Mouse (Mus musculus): Measurements from ENCODE around the gene Rplp2. TPM values are rescaled to one million over a fixed set of nuclear protein-coding genes. Genes with fewer than 3 reads are reported as not detected.

Gene Rplp2
- polyA plus RNA-seq, 1 experiment from 2014 or later, result 1,535 TPM

DNA sequence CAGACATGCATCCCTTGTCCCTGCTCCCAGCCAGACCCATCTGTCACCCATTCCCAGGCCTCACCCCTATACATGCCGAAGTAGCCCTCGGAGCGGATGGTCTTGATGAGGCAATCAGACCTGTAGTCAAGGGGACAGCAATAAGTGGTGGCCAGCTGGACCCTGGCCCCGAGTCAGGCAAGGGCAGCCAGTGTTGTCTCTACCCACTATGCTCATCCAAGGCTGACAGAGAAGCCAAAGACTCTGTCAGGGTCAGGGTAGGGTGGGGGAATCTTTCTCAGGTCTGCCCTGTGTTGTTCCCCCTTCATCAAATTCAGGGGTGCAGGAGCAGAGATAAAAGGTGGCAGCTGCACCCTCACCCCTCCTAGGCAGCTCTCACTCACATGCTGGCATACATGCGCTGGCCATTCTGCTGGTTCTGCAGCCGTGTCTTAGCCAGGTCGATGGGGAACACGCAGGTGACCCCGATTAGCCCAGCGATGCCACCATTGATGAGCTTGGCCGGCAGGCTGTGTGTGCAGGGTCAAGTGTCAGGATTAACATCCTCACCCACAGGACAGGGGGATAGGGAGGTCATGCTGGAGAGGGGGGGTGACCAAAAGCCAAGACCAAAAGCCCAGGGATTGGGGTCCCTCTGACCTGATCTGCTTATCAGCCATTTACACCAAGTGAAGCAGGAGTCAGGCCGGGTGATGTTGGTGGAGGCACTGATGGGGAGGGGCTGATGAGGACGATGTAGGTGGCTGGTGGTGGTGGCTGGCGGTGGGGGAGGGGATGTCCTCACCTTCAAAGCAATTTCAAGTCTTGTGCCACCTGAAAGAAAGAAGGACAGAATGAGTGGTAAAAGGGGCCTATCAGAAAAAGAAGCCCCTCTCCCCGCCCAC lies 13.4 kb upstream of the Rplp2 start:
- 67% methylated on average over 15 of the region's 15 CpGs for WGBS
- peak overlapping the region; percentile 57 for H3K4me2 ChIP-seq (replicated peaks; ENCODE audit: low read depth, low read length)
- H3K27me3 ChIP-seq (ENCODE audit: control insufficient read depth, insufficient read depth, low read length), result no peaks in the 10 kb centered on the region
- H3K9ac ChIP-seq (replicated peaks; ENCODE audit: low read depth, low read length), result no peak overlapping the region
- H3K4me3 ChIP-seq (ENCODE audit: low read depth, low read length), result peak overlapping the region; percentile 33
- peaks cover 34% of the 10 kb centered on the region for H3K4me1 ChIP-seq (ENCODE audit: control insufficient read depth, insufficient read depth, low read length)
- no peaks in the 10 kb centered on the region for H3K9me3 ChIP-seq (ENCODE audit: control insufficient read depth, low read depth, low read length)
- H3K36me3 ChIP-seq (ENCODE audit: control insufficient read depth, insufficient read depth, low read length), result peaks cover 33% of the 10 kb centered on the region
- ATAC-seq (ENCODE audit: insufficient number of reproducible peaks, insufficient read depth, low FRiP score, low read depth), result no peak
- H3K27ac ChIP-seq (ENCODE audit: low read length), result no peak overlapping the region

DNA sequence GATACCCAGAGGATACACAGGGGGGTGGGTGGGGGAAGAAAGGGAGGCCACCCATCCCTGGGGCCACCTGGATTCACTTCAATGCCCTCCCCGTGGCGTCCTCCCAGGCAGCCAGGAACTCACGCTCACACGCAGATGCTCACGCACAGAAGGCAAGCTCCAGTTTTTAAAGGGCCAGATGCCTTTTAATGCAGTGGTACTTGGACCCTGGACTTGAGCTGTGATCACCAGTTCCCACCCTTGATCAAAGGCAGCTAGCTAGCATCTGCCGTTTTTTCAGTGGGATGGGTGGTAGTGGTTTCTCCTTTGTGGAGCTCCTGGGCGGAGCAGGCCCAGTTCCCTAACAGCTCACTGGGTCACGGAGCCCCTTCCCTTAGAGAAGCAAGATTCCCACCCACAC lies 12.7 kb upstream of the Rplp2 start:
- H3K36me3 ChIP-seq (ENCODE audit: control insufficient read depth, insufficient read depth, low read length), result peaks cover 33% of the 10 kb centered on the region
- no peak overlapping the region for H3K9ac ChIP-seq (replicated peaks; ENCODE audit: low read depth, low read length)
- 16% methylated on average over 8 of the region's 8 CpGs for WGBS
- no peak for ATAC-seq (ENCODE audit: insufficient number of reproducible peaks, insufficient read depth, low FRiP score, low read depth)
- H3K27me3 ChIP-seq (ENCODE audit: control insufficient read depth, insufficient read depth, low read length), result no peaks in the 10 kb centered on the region
- H3K4me2 ChIP-seq (replicated peaks; ENCODE audit: low read depth, low read length), result peak overlapping the region; percentile 57
- peak overlapping the region; percentile 33 for H3K4me3 ChIP-seq (ENCODE audit: low read depth, low read length)
- peak overlapping the region; percentile 21; the same call in 1 of the 2 replicates for H3K27ac ChIP-seq (ENCODE audit: low read length)
- peaks cover 34% of the 10 kb centered on the region for H3K4me1 ChIP-seq (ENCODE audit: control insufficient read depth, insufficient read depth, low read length)
- H3K9me3 ChIP-seq (ENCODE audit: control insufficient read depth, low read depth, low read length), result no peaks in the 10 kb centered on the region

- H3K36me3 ChIP-seq (ENCODE audit: control insufficient read depth, insufficient read depth, low read length), result peaks cover 36% of the 10 kb centered on the region
- no peaks in the 10 kb centered on the region for H3K9me3 ChIP-seq (ENCODE audit: control insufficient read depth, low read depth, low read length)
- H3K27ac ChIP-seq (ENCODE audit: low read length), result peak overlapping the region; percentile 21; the same call in 1 of the 2 replicates
- H3K4me1 ChIP-seq (ENCODE audit: control insufficient read depth, insufficient read depth, low read length), result peaks cover 26% of the 10 kb centered on the region
- peak; percentile 30; the same call in 1 of the 2 replicates for ATAC-seq (ENCODE audit: insufficient number of reproducible peaks, insufficient read depth, low FRiP score, low read depth)
- no peaks in the 10 kb centered on the region for H3K27me3 ChIP-seq (ENCODE audit: control insufficient read depth, insufficient read depth, low read length)
- H3K4me3 ChIP-seq (ENCODE audit: low read depth, low read length), result peak overlapping the region; percentile 33
- WGBS, result 4% methylated on average over 17 of the region's 17 CpGs
- peak overlapping the region; percentile 57 for H3K4me2 ChIP-seq (replicated peaks; ENCODE audit: low read depth, low read length)
- no peak overlapping the region; the same call in 1 of the 2 replicates for H3K9ac ChIP-seq (replicated peaks; ENCODE audit: low read depth, low read length)
These were observed 11.9 kb upstream of the Rplp2 start for GRCm38 (mm10) chr7:141435129-141435855.

DNA sequence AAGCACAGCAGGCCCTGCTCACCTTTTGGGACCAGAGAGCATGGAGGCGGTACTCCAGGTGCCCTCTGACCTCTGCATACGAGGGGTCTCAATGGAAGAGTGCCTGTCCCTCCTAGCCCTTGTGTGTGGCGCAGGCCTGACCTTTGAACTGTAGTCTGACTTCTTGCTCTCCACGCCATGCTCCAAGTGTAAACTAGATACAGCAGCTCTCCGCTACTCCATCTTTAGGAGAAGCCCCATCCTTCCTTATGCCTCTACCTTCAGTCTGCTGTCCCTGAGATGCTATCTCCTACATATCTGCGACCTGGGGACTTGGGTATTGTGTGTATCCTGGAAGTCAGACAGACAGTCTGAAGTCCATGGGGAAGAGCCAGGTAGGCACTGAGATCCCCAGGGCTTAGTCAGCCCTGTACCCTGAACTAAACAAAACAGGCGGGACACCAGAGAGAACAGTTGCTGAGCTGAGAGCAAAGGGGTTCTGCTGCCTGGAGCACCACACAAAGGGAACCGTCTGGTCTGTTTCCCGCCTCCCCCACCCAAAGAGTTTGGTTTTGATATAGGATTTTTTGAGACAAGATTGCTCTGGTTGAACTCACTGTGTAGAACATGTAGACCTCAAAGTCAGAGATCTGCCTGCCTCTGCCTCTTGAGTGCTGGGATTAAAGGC lies 11.2 kb upstream of the Rplp2 start:
- ATAC-seq (ENCODE audit: insufficient number of reproducible peaks, insufficient read depth, low FRiP score, low read depth), result no peak
- Histone ChIP-seq H3K27me3 (ENCODE audit: control insufficient read depth, insufficient read depth, low read length) (no peaks in the 10 kb centered on the region), H3K9ac (replicated peaks; ENCODE audit: low read depth, low read length) (no peak overlapping the region), H3K4me1 (ENCODE audit: control insufficient read depth, insufficient read depth, low read length) (peaks cover 24% of the 10 kb centered on the region), H3K4me3 (ENCODE audit: low read depth, low read length) (no peak overlapping the region), H3K4me2 (replicated peaks; ENCODE audit: low read depth, low read length) (no peak overlapping the region; the same call in 1 of the 2 replicates), H3K27ac (ENCODE audit: low read length) (no peak overlapping the region), H3K9me3 (ENCODE audit: control insufficient read depth, low read depth, low read length) (no peaks in the 10 kb centered on the region), H3K36me3 (ENCODE audit: control insufficient read depth, insufficient read depth, low read length) (peaks cover 30% of the 10 kb centered on the region)
- 80% methylated on average over 9 of the region's 9 CpGs for WGBS

GRCm38 (mm10) chr7:141436523-141436892 lies 10.7 kb upstream of the Rplp2 start:
- peaks cover 30% of the 10 kb centered on the region for H3K36me3 ChIP-seq (ENCODE audit: control insufficient read depth, insufficient read depth, low read length)
- WGBS, result 65% methylated on average over 2 of the region's 2 CpGs
- H3K4me1 ChIP-seq (ENCODE audit: control insufficient read depth, insufficient read depth, low read length), result peaks cover 24% of the 10 kb centered on the region
- no peak overlapping the region for H3K27ac ChIP-seq (ENCODE audit: low read length)
- ATAC-seq (ENCODE audit: insufficient number of reproducible peaks, insufficient read depth, low FRiP score, low read depth), result no peak
- no peak overlapping the region; the same call in 1 of the 2 replicates for H3K9ac ChIP-seq (replicated peaks; ENCODE audit: low read depth, low read length)
- H3K4me3 ChIP-seq (ENCODE audit: low read depth, low read length), result peak overlapping the region; percentile 68
- peak overlapping the region; percentile 90 for H3K4me2 ChIP-seq (replicated peaks; ENCODE audit: low read depth, low read length)
- no peaks in the 10 kb centered on the region for H3K27me3 ChIP-seq (ENCODE audit: control insufficient read depth, insufficient read depth, low read length)
- H3K9me3 ChIP-seq (ENCODE audit: control insufficient read depth, low read depth, low read length), result no peaks in the 10 kb centered on the region

DNA sequence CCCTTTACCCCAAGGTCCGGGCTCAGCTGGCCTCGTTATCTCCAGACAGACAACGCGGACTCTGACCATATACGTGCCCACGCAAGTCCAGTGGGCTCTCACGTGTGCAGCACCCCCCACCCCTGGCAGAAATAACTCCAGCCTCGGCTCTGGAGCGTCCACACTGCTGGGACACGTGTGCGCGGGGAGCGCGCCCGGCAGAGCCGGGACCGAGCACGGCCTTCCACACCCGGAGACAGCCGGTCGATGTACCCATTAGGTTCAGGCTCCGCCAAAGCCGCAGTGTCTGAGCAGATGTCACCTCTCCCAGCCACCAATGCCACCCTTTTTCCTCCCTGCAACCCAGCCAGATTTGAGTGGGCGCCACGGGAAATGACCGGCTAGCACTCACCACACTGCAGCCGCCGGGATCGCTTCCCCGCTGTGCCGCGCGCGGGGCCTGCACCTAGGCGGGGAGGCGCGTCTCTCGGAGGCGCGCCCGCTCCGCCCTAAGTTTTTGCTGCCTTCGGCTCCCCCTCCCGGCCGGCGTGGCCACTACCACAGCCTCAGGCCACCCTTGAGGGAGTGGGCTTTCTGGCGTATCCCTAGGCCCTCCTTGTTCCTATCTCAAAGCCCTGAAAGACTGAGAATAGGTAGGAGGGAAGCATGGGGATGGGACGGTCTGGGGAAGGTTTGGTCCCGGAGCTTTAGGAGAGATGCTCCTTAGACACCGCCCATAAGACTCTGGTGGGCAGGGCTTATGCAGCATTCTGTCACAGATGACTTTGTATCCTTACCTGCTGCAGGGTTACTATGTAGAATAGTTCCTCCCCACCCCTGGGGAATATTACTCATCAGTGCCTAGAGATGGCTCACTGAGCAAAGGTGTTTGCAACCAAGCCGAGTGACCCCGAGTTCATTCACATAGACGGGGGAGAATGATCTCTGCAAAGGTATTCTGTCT lies 9.7 kb upstream of the Rplp2 start, which contains the start of gene Slc25a22:
Gene Slc25a22 (minus strand): TSS at position 715 of the 943 bp plus-strand sequence.
- peak; percentile 74 for ATAC-seq (ENCODE audit: insufficient number of reproducible peaks, insufficient read depth, low FRiP score, low read depth)
- H3K36me3 ChIP-seq (ENCODE audit: control insufficient read depth, insufficient read depth, low read length), result peaks cover 22% of the 10 kb centered on the region
- peaks cover 28% of the 10 kb centered on the region for H3K4me1 ChIP-seq (ENCODE audit: control insufficient read depth, insufficient read depth, low read length)
- no peaks in the 10 kb centered on the region for H3K9me3 ChIP-seq (ENCODE audit: control insufficient read depth, low read depth, low read length)
- 5% methylated on average over 53 of the region's 53 CpGs for whole genome bisulfite sequencing
- H3K4me3 ChIP-seq (ENCODE audit: low read depth, low read length), result peak within 1 kb of the TSS; percentile 68
- H3K27ac ChIP-seq (ENCODE audit: low read length), result peak within 1 kb of the TSS; percentile 1; the same call in 1 of the 2 replicates
- peak within 1 kb of the TSS; percentile 69 for H3K9ac ChIP-seq (replicated peaks; ENCODE audit: low read depth, low read length)
- no peaks in the 10 kb centered on the region for H3K27me3 ChIP-seq (ENCODE audit: control insufficient read depth, insufficient read depth, low read length)
- H3K4me2 ChIP-seq (replicated peaks; ENCODE audit: low read depth, low read length), result peak within 1 kb of the TSS; percentile 90

GRCm38 (mm10) chr7:141438201-141438968 lies 8.8 kb upstream of the Rplp2 start:
- no peaks in the 10 kb centered on the region for H3K9me3 ChIP-seq (ENCODE audit: control insufficient read depth, low read depth, low read length)
- H3K27me3 ChIP-seq (ENCODE audit: control insufficient read depth, insufficient read depth, low read length), result no peaks in the 10 kb centered on the region
- WGBS, result 92% methylated on average over 12 of the region's 12 CpGs
- no peak overlapping the region for H3K4me3 ChIP-seq (ENCODE audit: low read depth, low read length)
- H3K36me3 ChIP-seq (ENCODE audit: control insufficient read depth, insufficient read depth, low read length), result peaks cover 15% of the 10 kb centered on the region; the same call in 1 of the 2 replicates
- no peak overlapping the region for H3K9ac ChIP-seq (replicated peaks; ENCODE audit: low read depth, low read length)
- H3K27ac ChIP-seq (ENCODE audit: low read length), result no peak overlapping the region
- ATAC-seq (ENCODE audit: insufficient number of reproducible peaks, insufficient read depth, low FRiP score, low read depth), result no peak
- H3K4me2 ChIP-seq (replicated peaks; ENCODE audit: low read depth, low read length), result no peak overlapping the region
- H3K4me1 ChIP-seq (ENCODE audit: control insufficient read depth, insufficient read depth, low read length), result peaks cover 35% of the 10 kb centered on the region

All from stomach, embryonic 14.5 days (tissue).